Mouse (Mus musculus) heart, adult 8-10 months (tissue): ENCODE measurements around the gene Akap8. TPM values are rescaled to one million over a fixed set of nuclear protein-coding genes. Genes with fewer than 3 reads are reported as not detected.

ENCODE experiments used
- DNase-seq: peaks from one replicate; pipeline ENCODE4 v3.0.0; 2022; ENCODE audit warnings: low spot score
- total RNA-seq, 4 experiments: library from RNA; stranded (reverse); gene quantifications; 2 replicates each; pipeline ENCODE4 v1.2.4; 2022

The Akap8 gene
- total RNA-seq, 4 experiments from 2014 or later = 34.6 to 51.5 (median 44.6) TPM

DNA sequence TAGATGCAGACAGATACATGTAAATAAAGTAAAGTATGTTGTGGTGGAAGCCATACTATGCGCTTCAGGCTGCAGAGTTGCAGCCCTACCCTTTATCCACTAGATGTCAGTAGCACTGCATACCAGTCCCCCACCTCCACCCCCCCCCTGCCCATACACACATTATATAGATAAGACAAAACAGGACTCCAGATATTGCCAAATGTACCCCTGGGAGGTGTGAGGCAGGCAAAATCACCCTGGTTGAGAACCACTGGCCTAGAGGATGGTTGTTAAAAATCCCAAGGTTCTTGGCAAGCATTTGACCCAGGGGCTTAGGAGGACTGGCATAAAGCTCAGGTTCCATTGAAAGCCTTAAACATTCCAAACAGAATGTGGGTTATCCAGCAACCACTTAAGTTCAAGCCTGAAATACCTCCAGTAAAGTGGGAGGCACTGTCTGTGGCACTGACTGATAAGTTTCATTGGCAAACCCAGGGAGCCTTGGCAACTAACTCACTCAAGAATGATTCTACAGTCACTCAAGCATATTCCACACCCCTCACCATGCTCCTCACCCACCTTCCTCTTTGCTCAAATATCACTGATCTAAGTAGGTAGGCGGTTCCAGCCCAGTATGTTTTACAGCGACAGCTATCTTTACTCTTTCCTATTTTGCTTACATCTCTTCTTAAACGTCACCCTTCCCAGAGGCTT, 28.1 kb upstream of the Akap8 start:
- peak; percentile 28 for DNase-seq

GRCm38 (mm10) chr17:32348406-32348805, 27.4 kb upstream of the Akap8 start:
- DNase-seq = no peak

GRCm38 (mm10) chr17:32341102-32341501, 20.1 kb upstream of the Akap8 start:
- DNase-seq = no peak

- DNase-seq = no peak
These were observed 19.1 kb upstream of the Akap8 start for GRCm38 (mm10) chr17:32340110-32340509.

- peak; percentile 19 for DNase-seq
These were observed 14.8 kb upstream of the Akap8 start for GRCm38 (mm10) chr17:32335869-32336268.

GRCm38 (mm10) chr17:32334921-32335320, 13.9 kb upstream of the Akap8 start:
- DNase-seq = no peak

- DNase-seq = no peak
These were observed 12.8 kb upstream of the Akap8 start for GRCm38 (mm10) chr17:32333675-32334303.

DNA sequence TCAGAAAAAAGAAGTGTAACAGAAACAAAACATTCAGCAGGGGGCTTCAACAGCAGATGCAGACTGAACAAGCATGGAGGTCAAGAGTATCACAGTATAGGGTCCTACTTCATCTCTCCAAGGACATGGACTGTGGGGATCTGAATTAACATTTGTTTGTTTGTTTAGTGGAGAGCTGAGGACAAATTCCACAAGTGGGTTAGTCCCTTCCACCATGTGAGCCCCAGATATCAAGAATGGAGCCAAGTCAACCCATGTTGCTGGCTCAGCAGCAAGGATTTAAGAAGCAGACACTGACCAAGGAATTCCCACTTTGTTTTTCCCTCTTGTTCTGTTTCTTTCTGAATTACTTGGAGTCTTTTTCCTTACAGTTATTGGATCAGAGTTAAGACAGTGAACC, 6.5 kb upstream of the Akap8 start:
- no peak for DNase-seq

DNA sequence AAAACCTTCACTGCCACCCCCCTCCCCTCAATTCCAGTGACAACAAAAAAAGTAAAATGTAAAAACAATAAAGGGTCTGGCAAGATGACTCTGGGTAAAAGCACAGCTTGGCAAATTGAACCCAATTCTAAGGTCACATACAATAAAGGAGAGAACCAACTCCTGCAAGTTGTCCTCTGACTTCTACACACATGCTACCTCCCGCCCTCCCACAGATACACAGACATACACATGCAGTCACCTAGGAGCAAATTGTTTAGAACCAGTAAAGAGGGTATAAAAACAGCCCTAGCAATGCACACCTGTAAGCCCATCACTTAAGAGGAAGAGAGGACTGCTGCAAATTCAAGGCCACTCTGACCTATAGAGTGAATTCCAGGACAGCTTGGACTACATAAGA, 1.8 kb upstream of the Akap8 start:
- no peak for DNase-seq

DNA sequence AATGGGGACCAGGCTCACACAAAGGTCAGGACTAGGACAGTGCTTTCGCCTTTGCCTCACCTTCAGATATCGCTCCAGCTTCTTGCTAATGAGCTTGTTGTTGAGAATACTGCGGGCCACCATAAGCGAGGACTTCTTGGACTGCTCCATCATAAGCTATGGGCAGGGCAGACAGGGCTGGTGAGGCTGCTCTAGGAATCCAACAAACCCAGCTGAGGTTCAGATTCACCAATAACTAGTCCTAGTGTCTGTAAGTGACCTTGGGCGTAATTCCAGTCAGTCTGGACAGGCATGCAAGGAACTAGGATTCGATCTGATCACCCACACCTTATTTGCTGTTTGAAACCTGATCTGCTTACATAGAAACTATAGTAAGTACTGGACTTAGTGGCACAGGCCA, 798 bp upstream of the Akap8 start:
- no peak for DNase-seq

- DNase-seq = no peak
These were observed 324 bp upstream of the Akap8 start for GRCm38 (mm10) chr17:32321390-32321734.

DNA sequence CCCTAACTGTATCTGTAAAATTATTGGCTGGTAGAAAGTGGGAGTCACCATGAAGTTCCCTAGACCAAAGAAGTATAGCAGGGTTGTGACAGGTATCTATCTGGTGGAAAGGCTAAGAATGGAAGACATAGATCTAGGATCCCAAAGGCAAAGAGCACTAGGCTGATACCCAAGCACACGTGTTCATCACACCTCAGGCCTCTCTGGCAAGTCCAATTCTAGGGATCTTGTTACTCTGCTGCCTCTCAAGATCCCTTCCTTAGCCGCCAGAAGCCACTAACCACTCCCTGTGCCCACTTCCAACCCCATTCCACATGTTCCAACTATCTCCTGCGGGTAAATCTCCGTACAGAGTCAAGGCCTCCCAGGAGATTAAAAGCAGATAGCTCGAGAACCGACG, 1.1 kb downstream of the Akap8 start:
- DNase-seq = no peak

GRCm38 (mm10) chr17:32317708-32318107, 3.3 kb downstream of the Akap8 start:
- no peak for DNase-seq

DNA sequence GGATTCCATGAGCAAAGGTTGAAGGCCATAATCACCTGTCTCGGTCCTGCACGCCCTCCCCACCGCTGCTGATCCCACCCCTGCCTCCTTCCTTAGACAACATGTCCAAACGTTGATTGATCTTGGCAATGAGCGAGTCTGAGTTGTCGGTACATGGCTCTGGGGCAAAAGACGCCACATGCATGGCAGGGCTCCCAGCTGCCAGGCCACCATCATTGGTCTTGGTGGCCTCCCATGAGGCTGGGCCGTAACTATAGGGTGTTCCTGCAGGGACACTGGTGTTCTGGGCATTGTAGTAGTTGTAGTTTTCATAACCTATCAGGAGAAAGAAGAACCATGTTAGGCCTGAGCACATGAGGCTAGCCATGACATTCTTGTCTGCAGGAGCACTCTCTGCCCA, 4.0 kb downstream of the Akap8 start:
- no peak for DNase-seq

DNA sequence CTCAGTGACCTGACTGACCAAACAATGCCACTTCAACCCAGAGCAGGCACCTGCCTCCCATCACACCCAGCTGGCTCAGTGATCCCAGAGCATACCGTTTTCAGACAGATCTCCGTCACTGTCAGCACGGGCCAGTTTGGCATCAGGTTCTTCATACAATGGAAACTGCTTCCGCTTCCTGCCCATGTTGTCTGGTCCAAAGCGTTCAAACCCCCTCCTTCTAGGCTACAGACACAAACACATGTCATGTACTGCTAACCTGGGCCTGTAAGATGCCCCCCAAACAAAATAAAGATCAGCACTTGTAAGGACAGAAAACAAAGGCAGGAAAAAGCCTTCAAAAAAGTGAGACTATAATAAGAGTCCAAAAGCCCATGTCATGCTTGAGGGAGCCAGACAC, 5.5 kb downstream of the Akap8 start:
- DNase-seq = no peak

- DNase-seq = no peak
These were observed 7.1 kb downstream of the Akap8 start for GRCm38 (mm10) chr17:32313892-32314291.

DNA sequence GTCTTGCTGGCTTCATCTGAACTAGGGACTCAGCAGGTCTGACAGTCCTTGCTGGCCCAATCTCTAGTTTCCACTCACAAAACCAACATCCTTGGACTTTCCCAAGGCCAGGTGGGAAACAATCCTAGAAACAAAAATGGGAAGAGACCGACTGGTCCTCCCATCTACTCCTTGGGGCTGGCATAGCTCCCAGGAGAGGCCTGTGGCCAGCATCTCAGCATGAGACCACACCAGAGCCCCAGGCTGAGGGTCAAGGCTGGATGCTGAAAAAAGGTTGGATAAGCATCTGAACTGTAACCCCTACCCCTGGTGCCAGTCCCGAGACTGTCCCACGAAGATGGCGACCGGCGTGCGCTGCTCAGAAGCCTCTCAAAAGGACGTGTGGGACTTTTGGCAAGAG, 8.2 kb downstream of the Akap8 start:
- no peak for DNase-seq

DNA sequence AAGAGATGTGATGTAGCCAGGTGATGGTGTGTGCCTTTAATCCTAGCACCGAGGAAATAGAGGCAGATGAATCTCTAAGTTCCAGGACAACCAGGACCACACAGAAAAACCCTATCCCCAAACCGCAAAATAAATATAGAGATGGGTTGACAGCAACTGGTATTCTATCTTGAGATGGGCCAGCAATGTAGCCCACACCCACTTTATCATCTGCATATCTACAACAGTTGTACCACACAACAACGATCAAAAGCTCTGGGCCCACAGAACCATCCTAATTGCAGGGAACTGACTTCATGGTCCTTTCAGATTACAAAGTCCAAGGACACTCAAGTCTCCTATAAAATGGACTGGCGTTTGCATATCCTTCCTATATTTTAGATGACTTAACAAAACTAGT, 13.1 kb downstream of the Akap8 start:
- DNase-seq = no peak

DNA sequence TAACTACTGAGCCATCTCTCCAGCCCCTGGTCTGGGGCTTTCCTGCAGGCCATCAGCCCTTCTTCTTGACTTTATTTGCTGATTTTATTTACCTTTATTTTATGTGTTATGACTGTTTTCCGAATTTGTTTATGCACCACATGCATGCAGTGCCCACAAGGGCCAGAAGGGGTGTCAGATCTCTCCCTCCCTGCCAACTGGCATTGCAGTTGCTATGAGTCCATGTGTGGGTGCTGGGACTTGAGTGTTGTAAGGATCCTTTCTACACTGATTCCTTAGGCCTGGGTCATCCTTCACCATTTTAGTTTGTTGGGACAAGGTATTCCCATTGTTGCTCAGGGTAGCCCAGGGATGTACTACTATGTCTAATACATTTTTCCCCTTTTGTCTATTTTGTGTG, 22.9 kb downstream of the Akap8 start:
- DNase-seq = no peak

DNA sequence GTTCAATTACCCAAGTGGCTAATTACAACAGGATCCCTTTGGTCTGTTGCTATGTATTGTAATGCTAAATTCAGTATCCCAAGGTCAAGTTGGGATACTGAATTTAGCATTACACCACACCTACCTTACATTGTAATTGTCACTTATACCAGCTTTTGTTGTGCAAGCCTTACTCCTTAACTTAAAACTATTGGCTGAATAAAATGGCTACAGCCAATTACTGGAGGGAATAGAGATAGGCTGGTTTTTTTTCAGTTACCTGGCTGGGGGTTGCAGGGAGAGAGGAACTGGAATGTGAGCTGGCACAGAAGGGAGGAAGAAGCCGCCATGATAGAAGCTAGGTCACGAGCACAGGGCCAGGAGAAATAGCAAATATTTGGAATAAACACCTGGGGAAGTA, 25.1 kb downstream of the Akap8 start:
- DNase-seq = no peak

DNA sequence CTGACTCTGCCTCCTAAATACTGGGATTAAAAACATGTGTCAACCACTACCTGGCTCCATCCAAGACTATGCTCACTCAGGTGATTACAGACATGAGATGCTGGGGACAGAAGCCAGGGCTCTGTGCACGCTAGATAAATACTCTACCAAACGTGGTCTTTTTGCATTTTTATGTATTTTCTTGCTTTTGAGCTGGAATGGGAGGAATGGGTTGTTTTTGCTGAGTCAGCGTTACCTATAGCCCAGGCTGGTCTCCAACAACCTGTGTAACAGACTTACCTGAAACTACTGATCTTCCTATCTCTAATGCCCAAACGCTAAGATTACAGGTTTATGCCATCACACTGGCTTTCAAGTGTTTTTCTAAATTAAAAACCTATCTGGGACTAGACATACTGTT, 25.9 kb downstream of the Akap8 start:
- no peak for DNase-seq

DNA sequence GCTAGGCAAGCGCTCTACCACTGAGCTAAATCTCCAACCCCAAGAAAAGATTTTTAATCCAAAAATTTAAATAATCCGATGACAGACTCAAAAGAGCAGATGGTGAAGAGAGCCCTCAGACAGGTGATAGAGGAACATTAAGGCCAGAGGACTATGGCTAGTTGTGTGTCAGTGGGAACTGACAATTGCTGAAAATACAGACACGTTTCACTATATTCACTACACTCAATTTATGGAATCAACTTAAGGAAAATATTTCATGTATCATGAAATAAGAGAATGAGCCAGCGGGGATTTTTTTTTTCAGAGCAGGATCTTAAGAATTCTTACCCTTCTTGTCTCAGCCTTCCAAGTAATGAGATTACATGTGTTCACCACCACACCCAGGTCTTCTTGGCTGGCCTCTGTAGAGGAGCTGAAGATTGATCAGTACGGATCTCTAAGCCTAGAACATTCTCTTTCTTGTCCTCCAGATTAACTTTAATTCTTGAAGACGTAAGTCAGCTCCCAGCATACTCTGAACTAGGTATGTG, 35.8 kb downstream of the Akap8 start:
- no peak for DNase-seq
